Mouse (Mus musculus) embryonic facial prominence, embryonic 12.5 days (tissue): ENCODE measurements at regions not wholly inside any gene's neighbourhood (a gene's known extent, or its start where the extent isn't known, plus 50 kb on each side); places are given as distances from the start of the nearest gene placed in this dataset.

Experiments used
- ATAC-seq: fragments of 200-750 bp; cut with Nextera tagmentation; 2 replicates; pipeline ENCODE4 v1.8.0; 2017; ENCODE audit not compliant: insufficient number of reproducible peaks, insufficient read depth, low FRiP score, low TSS enrichment
- H3K27ac ChIP-seq: fragments of 300-500 bp; sonication (generic); 2 replicates; pipeline ENCODE4 v1.5.1; 2016; ENCODE audit warnings: mild to moderate bottlenecking
- H3K27me3 ChIP-seq: fragments of 300-500 bp; sonication (generic); 2 replicates; pipeline ENCODE4 v1.6.1; 2016; ENCODE audit warnings: mild to moderate bottlenecking, moderate library complexity
- H3K36me3 ChIP-seq: fragments of 300-500 bp; sonication (generic); 2 replicates; pipeline ENCODE4 v1.6.1; 2016; ENCODE audit warnings: mild to moderate bottlenecking
- H3K4me1 ChIP-seq: fragments of 300-500 bp; sonication (generic); 2 replicates; pipeline ENCODE4 v1.6.1; 2016
- H3K4me2 ChIP-seq: fragments of 300-500 bp; sonication (generic); replicated peaks from 2 replicates; pipeline ENCODE4 v1.6.1; 2016; ENCODE audit warnings: mild to moderate bottlenecking, moderate library complexity
- H3K4me3 ChIP-seq: fragments of 300-500 bp; sonication (generic); 2 replicates; pipeline ENCODE4 v1.5.1; 2016; ENCODE audit warnings: mild to moderate bottlenecking
- H3K9ac ChIP-seq: fragments of 300-500 bp; sonication (generic); 2 replicates; pipeline ENCODE4 v1.6.1; 2016; ENCODE audit warnings: mild to moderate bottlenecking, moderate library complexity
- H3K9me3 ChIP-seq: fragments of 300-500 bp; sonication (generic); 2 replicates; pipeline ENCODE4 v1.6.1; 2016; ENCODE audit warnings: mild to moderate bottlenecking, moderate library complexity
- WGBS: fragments of 180-500 bp; shearing (Covaris S2); methylation state at CpG from one replicate; pipeline ENCODE4 v1.1.7; 2016; 5-methylcytosine and 5-hydroxymethylcytosine counted together

DNA sequence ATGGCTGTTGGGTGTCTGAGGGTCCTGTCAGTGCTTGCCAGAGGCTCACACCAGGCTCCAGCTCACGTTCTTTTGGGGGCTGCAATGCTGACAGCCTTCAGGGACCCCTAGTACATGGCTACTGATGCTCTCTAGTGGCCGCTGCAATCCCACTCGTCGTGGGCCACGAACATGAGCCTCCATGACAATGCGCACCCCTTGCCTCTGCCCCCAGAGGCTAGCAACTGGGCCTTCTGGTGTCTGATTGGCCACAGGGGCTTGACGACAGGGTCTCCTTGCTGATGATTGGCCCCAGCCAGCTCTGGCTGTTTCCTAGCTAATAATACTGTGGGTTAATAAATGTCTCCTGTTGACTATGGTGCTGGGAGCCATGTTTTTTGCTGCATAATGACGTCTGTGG, 61.1 kb downstream of the Rtl1 start:
- ATAC-seq, result no peak

DNA sequence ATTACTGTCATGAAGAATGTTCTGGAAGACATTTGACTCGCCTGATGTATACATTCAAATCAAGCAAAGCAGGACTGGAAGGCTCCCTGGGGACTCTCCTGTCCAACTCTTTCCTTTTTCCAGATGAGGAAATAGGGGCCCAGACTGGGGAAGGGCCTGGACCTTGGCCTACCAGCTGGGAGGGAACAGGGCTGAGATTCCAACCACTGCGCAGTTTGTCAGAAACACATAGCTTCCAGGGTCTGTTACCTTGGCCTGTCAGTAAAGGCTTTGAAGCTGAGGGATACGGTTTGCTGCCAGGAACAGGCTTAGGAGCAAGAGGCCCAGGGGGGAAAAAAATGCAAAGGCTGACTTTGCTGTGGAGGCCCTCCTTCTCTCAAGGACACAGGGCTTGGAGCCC, 61.5 kb downstream of the Rtl1 start:
- Histone ChIP-seq H3K36me3 (peaks cover 5% of the 10 kb centered on the region), H3K4me1 (peaks cover 13% of the 10 kb centered on the region; the same call in 1 of the 2 replicates), H3K4me2 (no peak overlapping the region), H3K27ac (peak overlapping the region; percentile 47), H3K9ac (no peak overlapping the region), H3K9me3 (peaks cover 43% of the 10 kb centered on the region), H3K27me3 (no peaks in the 10 kb centered on the region), H3K4me3 (no peak overlapping the region)
- WGBS, result 50% methylated on average over 3 of the region's 3 CpGs
- no peak for ATAC-seq

More for the DNA sequence above, 61.1 kb downstream of the Rtl1 start:
- WGBS, result 80% methylated on average over 8 of the region's 8 CpGs
- H3K4me3 ChIP-seq, result no peak overlapping the region
- peak overlapping the region; percentile 47 for H3K27ac ChIP-seq
- peaks cover 44% of the 10 kb centered on the region for H3K9me3 ChIP-seq
- peaks cover 5% of the 10 kb centered on the region for H3K36me3 ChIP-seq
- H3K9ac ChIP-seq, result no peak overlapping the region
- no peaks in the 10 kb centered on the region for H3K27me3 ChIP-seq
- no peak overlapping the region for H3K4me2 ChIP-seq
- H3K4me1 ChIP-seq, result peaks cover 13% of the 10 kb centered on the region; the same call in 1 of the 2 replicates

DNA sequence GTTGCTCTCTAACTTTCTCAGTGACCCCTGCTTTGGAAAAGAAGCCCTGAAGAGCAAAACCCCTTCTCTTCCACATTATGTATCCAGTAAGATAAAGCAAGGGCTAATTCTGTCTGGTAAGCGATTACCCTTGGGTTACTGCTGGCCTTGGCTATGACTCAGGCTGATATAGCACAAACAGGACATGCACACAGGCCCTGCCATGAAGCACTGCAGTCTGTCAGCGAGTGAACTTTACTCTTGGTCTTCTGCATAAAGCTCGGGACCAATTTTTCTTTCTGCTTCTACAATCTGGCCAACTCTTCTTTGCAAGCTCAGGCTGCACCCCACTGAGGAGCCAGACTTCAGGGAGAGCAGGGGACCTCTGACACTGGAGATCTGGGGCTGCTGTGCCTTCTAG, 63.6 kb downstream of the Rtl1 start:
- ATAC-seq, result no peak
- H3K27ac ChIP-seq, result no peak overlapping the region
- no peaks in the 10 kb centered on the region for H3K27me3 ChIP-seq
- no peak overlapping the region for H3K4me2 ChIP-seq
- H3K36me3 ChIP-seq, result peaks cover 5% of the 10 kb centered on the region
- WGBS, result 82% methylated on average over 3 of the region's 3 CpGs
- H3K4me1 ChIP-seq, result peaks cover 20% of the 10 kb centered on the region; the same call in 1 of the 2 replicates
- no peak overlapping the region for H3K4me3 ChIP-seq
- H3K9me3 ChIP-seq, result peaks cover 26% of the 10 kb centered on the region
- no peak overlapping the region for H3K9ac ChIP-seq

DNA sequence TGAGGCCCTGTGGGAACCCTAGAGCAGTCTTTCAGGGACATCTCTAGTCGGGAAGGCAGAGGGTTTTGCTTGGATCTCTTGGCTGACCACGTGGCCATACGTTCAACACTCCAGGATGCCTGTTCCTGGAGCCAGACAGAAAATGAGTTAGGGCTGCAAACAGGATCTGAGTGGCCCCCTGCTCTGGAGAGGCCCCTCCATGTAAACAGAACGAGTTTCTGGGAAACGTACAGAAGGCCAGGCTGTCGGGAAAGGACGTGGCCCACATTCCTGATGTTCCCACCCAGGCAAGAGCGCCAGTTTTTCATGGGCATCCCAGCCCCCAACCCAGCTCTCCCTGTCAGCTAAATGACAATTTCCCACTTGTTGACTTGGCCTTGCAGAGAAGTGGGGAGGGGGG, 67.7 kb downstream of the Rtl1 start:
- 55% methylated on average over 8 of the region's 8 CpGs for WGBS
- H3K4me1 ChIP-seq, result peaks cover 18% of the 10 kb centered on the region; the same call in 1 of the 2 replicates
- ATAC-seq, result no peak
- H3K27me3 ChIP-seq, result no peaks in the 10 kb centered on the region
- no peak overlapping the region; the same call in 1 of the 2 replicates for H3K27ac ChIP-seq
- H3K36me3 ChIP-seq, result no peaks in the 10 kb centered on the region
- no peak overlapping the region for H3K4me2 ChIP-seq
- H3K9ac ChIP-seq, result no peak overlapping the region
- H3K9me3 ChIP-seq, result peaks cover 30% of the 10 kb centered on the region
- H3K4me3 ChIP-seq, result no peak overlapping the region

DNA sequence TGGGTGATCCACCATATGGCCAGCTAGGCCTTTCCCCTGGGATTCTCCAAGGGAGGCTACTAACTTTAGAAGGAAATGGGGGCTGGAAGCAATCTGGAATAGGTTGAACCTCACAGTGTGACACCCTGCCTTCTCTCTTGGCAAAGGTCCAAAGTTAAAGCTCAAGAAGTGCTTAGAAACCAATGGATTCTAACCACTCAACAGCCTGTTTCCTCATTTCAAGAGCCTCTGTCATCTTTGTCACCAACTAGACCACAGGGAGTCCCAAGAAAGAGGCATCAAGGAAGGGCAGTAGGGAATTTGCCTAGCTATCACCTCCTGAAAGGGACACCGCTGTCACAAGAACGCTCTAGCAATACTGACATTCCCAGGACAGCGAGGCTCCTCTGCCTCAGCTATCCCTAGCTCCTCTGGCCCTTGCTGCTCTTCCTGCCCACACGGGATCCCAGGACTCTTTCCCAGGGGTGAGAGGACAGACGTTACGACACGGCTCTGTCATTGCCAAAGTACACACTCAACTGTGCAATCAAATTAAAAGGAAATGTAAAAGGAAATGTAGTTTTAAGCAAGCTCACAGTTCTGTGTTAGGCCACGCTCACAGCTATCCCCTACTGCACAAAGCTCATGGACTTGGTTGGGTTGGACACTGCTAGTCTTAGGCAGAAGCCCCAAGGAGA, 68.6 kb downstream of the Rtl1 start:
- no peak overlapping the region for H3K4me3 ChIP-seq
- H3K4me2 ChIP-seq, result no peak overlapping the region
- H3K27ac ChIP-seq, result no peak overlapping the region; the same call in 1 of the 2 replicates
- WGBS, result 82% methylated on average over 8 of the region's 8 CpGs
- no peaks in the 10 kb centered on the region for H3K36me3 ChIP-seq
- peaks cover 38% of the 10 kb centered on the region for H3K9me3 ChIP-seq
- no peaks in the 10 kb centered on the region for H3K27me3 ChIP-seq
- H3K9ac ChIP-seq, result no peak overlapping the region
- peaks cover 18% of the 10 kb centered on the region; the same call in 1 of the 2 replicates for H3K4me1 ChIP-seq
- no peak for ATAC-seq

DNA sequence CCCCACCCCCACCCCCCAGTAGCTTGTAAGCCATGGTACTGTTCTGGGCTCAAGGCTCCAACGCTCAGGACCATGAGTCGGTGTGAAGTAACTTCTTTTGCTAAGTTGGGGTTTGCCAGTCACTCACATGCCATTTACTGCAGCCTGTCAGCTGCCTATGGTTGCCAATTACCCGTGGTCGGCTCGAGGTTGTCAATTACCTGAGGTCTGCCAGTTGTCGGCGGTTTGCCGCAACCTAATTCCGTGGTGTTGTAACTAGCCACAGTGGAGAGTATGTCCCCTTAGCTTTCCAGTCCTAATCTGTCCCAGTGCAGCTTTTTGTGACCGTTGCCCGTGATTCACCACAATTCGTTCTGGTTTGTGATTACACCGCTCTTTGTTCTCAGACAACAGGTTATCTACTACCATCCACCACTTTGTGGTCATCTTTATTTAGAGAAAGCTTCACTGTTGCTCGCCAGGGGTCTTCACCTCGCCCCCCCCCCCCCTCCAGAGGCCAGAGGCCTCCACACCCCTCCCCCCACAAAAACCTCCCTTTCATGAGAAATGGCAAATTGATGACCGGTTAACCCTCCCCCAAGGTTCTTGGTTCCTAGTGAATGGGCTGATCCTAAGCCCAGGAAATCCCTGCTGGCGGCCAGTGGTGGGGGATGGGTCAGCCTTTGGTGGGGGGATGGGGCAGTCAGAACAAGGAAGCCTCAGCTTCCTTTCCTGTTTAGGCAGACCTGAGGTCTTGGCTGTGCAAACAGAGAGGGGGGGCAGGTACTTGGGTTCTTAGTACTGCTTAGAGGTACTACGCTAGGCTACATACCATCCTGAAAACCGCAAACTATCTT, 69.7 kb downstream of the Rtl1 start:
- H3K4me2 ChIP-seq, result no peak overlapping the region
- H3K9ac ChIP-seq, result no peak overlapping the region
- H3K27ac ChIP-seq, result no peak overlapping the region
- no peaks in the 10 kb centered on the region for H3K36me3 ChIP-seq
- H3K27me3 ChIP-seq, result no peaks in the 10 kb centered on the region
- H3K9me3 ChIP-seq, result peaks cover 46% of the 10 kb centered on the region
- no peak overlapping the region for H3K4me3 ChIP-seq
- WGBS, result 54% methylated on average over 19 of the region's 19 CpGs
- peaks cover 17% of the 10 kb centered on the region; the same call in 1 of the 2 replicates for H3K4me1 ChIP-seq
- no peak for ATAC-seq

DNA sequence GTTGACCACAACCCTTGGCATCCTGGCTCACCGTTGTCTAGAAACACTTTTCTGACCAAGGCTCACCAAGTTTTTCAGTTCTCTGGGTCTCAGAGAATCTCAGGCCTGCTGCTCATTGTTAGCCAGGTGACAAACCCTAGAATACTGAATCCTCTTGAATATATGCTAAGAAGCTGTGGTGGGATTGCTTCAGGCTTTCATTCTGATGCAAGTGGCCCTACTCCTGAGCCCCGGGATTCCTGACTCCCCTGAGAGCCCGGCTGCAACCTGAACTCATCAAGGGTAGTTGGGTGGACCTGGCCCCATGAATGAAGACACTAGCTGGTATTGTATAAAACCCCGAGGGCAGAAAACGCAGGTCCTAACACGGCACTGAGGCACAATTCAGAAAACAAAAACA, 70.6 kb downstream of the Rtl1 start:
- H3K4me2 ChIP-seq, result no peak overlapping the region
- 62% methylated on average over 6 of the region's 6 CpGs for WGBS
- H3K36me3 ChIP-seq, result no peaks in the 10 kb centered on the region
- H3K27ac ChIP-seq, result no peak overlapping the region
- ATAC-seq, result no peak
- no peak overlapping the region for H3K9ac ChIP-seq
- H3K4me1 ChIP-seq, result peaks cover 8% of the 10 kb centered on the region; the same call in 1 of the 2 replicates
- H3K27me3 ChIP-seq, result no peaks in the 10 kb centered on the region
- H3K9me3 ChIP-seq, result peaks cover 47% of the 10 kb centered on the region
- H3K4me3 ChIP-seq, result no peak overlapping the region

DNA sequence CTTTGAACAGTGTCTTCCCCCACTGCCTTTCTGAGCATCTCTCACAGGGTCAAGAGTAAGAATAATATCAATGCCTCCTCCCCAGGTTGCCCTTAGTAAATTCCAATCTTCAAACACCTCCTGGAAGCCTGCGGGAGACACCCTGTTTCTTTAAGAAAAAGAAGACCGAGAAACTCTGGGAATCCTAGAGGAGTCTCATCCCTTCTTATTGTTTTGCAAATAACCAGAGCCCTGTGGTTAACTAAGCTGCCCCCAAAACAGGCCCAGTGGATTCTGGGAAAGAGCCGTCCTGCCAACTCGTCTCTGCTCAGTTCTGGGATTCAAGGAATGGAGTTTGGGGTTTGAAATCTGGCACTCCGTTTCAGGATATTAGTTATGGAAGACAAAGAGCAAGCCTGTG, 71.2 kb downstream of the Rtl1 start:
- Histone ChIP-seq H3K27me3 (no peaks in the 10 kb centered on the region), H3K9ac (no peak overlapping the region), H3K9me3 (peaks cover 47% of the 10 kb centered on the region), H3K27ac (no peak overlapping the region), H3K4me1 (peaks cover 8% of the 10 kb centered on the region; the same call in 1 of the 2 replicates), H3K4me3 (no peak overlapping the region), H3K36me3 (no peaks in the 10 kb centered on the region), H3K4me2 (no peak overlapping the region)
- WGBS, result 53% methylated on average over 5 of the region's 5 CpGs
- ATAC-seq, result no peak

DNA sequence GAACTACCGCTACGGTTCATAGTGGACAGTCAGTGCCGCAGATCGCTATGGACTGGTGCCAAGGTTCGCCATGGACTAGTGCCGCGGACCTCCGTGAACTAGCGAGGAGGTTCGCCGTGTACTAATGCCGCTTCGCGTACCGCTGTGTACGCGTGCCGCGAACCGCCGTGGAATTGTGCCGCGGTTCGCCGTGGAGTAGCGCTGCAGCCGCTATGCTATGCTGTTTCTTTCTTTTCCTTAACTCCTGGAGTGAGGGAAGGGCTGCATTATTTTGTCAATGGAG, 71.9 kb downstream of the Rtl1 start:
- ATAC-seq, result no peak
- 41% methylated on average over 27 of the region's 27 CpGs for WGBS
- H3K4me2 ChIP-seq, result peak overlapping the region; percentile 45
- no peak overlapping the region for H3K27ac ChIP-seq
- no peaks in the 10 kb centered on the region for H3K27me3 ChIP-seq
- no peaks in the 10 kb centered on the region for H3K36me3 ChIP-seq
- peak overlapping the region; percentile 22 for H3K4me3 ChIP-seq
- H3K9me3 ChIP-seq, result peaks cover 47% of the 10 kb centered on the region
- no peak overlapping the region for H3K9ac ChIP-seq
- peaks cover 15% of the 10 kb centered on the region; the same call in 1 of the 2 replicates for H3K4me1 ChIP-seq

DNA sequence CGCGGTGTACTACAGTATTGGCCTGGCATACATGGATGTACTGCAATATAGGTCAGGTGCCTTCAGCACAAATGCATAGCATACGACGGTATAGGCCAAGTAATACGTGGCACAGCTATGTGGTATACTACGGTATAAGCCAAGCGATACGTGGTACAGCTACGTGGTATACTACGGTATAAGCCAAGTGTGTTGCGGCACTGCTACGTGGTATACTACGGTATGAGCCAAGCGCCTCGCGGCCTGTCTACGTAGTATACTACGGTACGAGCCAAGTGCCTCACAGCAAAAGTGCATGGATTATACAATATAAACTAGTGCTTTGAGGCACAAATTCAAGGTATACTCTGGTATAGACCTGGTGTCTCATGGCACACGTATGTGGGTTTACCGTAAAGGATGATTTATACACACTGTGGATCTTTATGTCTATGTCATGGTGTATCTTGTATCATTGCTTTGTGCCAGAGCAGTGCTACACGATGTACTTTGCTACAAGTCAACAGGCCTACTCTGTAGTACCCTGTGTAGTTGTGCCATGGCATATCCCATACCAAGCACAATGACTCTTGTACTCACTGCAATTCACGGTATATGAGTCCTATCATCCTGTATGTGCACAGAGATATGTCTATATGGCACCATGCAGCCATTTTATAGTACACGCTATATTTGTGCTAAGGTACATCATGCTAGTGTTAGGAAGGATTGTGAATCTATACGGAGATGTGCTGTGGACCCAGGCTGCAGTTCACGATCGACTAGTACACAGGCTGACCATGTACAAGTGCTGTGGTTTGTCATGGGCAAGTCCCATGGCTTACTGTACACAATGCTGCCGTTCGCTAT, 72.5 kb downstream of the Rtl1 start:
- H3K27me3 ChIP-seq, result no peaks in the 10 kb centered on the region
- no peak overlapping the region for H3K9ac ChIP-seq
- 57% methylated on average over 29 of the region's 29 CpGs for WGBS
- peak; percentile 58 for ATAC-seq
- H3K27ac ChIP-seq, result no peak overlapping the region
- peaks cover 47% of the 10 kb centered on the region for H3K9me3 ChIP-seq
- peak overlapping the region; percentile 22 for H3K4me3 ChIP-seq
- H3K4me1 ChIP-seq, result peaks cover 14% of the 10 kb centered on the region; the same call in 1 of the 2 replicates
- H3K36me3 ChIP-seq, result no peaks in the 10 kb centered on the region
- H3K4me2 ChIP-seq, result peak overlapping the region; percentile 45

DNA sequence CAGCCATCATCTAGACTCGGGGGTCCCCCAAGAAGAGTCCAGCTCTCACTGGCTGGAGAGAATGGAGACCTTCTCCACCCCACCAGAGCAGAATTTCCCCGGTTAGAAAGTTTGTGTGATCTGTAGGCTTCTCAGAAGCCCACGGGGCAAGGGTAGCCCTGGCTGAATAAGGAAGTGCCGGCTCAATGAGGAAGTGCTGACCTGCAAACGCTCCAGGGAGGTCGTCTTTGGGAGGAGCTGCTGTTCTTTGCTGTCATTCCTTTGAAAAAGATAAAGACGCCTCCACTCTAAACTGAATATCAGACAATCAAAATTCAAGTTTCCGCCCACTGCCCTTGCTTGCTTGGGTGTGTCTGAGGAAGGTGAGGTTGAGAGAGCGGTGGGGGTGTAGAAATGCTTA, 73.0 kb downstream of the Dlk1 start:
- Histone ChIP-seq H3K4me3 (no peak overlapping the region), H3K27ac (no peak overlapping the region), H3K4me1 (peaks cover 9% of the 10 kb centered on the region; the same call in 1 of the 2 replicates), H3K4me2 (no peak overlapping the region), H3K9me3 (peaks cover 45% of the 10 kb centered on the region), H3K36me3 (no peaks in the 10 kb centered on the region), H3K9ac (no peak overlapping the region), H3K27me3 (no peaks in the 10 kb centered on the region)
- 65% methylated on average over 9 of the region's 9 CpGs for WGBS
- ATAC-seq, result no peak
